Mouse (Mus musculus): ENCODE results near the gene Tmem186. TPM values are rescaled to one million over a fixed set of nuclear protein-coding genes. Genes with fewer than 3 reads are reported as not detected.

The Tmem186 gene
- polyA plus RNA-seq, 1 experiment from 2014 or later = 20.0 TPM

DNA sequence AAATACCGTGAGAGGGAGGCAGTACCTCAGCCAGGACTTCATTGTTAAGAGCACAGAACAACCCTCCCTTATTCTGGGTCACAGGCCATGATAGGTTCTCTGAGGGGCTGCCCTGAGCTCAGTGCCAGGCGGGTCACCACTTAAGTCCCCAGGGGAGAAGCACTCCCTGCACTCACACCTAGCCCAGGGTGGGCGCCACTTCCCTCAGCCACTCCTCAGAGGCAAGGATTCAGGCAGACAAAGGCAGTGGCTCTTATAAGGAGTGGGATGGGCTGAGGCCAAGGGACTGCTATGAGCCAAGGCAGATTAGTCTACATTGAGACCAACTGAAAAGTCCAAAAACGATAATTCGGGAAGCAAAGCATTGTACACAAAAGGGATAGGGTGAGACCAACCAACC lies 27.9 kb upstream of the Tmem186 start:
- no peaks in the 10 kb centered on the region for H3K27me3 ChIP-seq (replicated peaks)
- ATAC-seq (ENCODE audit: low FRiP score) = no peak
- H3K4me2 ChIP-seq = no peak overlapping the region
- H3K9me3 ChIP-seq (replicated peaks) = no peaks in the 10 kb centered on the region
- no peak overlapping the region for H3K4me3 ChIP-seq (replicated peaks)
- 84% methylated on average over 5 of the region's 5 CpGs for WGBS
- peaks cover 21% of the 10 kb centered on the region for H3K36me3 ChIP-seq
- H3K27ac ChIP-seq (replicated peaks) = 0 out of 2 replicates have a peak overlapping the region, but pooled peaks have one; percentile 9
- no peak overlapping the region for H3K9ac ChIP-seq (replicated peaks)
- H3K4me1 ChIP-seq = peaks cover 72% of the 10 kb centered on the region

GRCm38 (mm10) chr16:8663606-8664539 lies 26.4 kb upstream of the Tmem186 start:
- peaks cover 36% of the 10 kb centered on the region for H3K36me3 ChIP-seq
- ATAC-seq (ENCODE audit: low FRiP score) = peak; percentile 32; the same call in 1 of the 2 replicates
- no peak overlapping the region; the same call in 1 of the 2 replicates for H3K4me2 ChIP-seq
- peak overlapping the region; percentile 64 for H3K27ac ChIP-seq (replicated peaks)
- no peak overlapping the region for H3K4me3 ChIP-seq (replicated peaks)
- H3K9me3 ChIP-seq (replicated peaks) = no peaks in the 10 kb centered on the region
- peaks cover 57% of the 10 kb centered on the region for H3K4me1 ChIP-seq
- H3K27me3 ChIP-seq (replicated peaks) = no peaks in the 10 kb centered on the region
- no peak overlapping the region for H3K9ac ChIP-seq (replicated peaks)
- WGBS = 79% methylated on average over 24 of the region's 24 CpGs

- WGBS = 86% methylated on average over 2 of the region's 2 CpGs
- Histone ChIP-seq H3K4me3 (replicated peaks) (no peak overlapping the region), H3K9me3 (replicated peaks) (no peaks in the 10 kb centered on the region), H3K4me1 (peaks cover 49% of the 10 kb centered on the region), H3K9ac (replicated peaks) (no peak overlapping the region), H3K27me3 (replicated peaks) (no peaks in the 10 kb centered on the region), H3K27ac (replicated peaks) (peak overlapping the region; percentile 64), H3K36me3 (peaks cover 40% of the 10 kb centered on the region), H3K4me2 (no peak overlapping the region; the same call in 1 of the 2 replicates)
- no peak for ATAC-seq (ENCODE audit: low FRiP score)
Observed at GRCm38 (mm10) chr16:8663022-8663421, 25.5 kb upstream of the Tmem186 start.

- Histone ChIP-seq H3K4me2 (no peak overlapping the region), H3K4me1 (peaks cover 12% of the 10 kb centered on the region), H3K9ac (replicated peaks) (no peak overlapping the region), H3K36me3 (peaks cover 58% of the 10 kb centered on the region), H3K4me3 (replicated peaks) (no peak overlapping the region), H3K27ac (replicated peaks) (no peak overlapping the region), H3K9me3 (replicated peaks) (no peaks in the 10 kb centered on the region), H3K27me3 (replicated peaks) (no peaks in the 10 kb centered on the region)
- 87% methylated on average over 4 of the region's 4 CpGs for WGBS
- no peak for ATAC-seq (ENCODE audit: low FRiP score)
Observed at GRCm38 (mm10) chr16:8658764-8659163, 21.3 kb upstream of the Tmem186 start.

GRCm38 (mm10) chr16:8658349-8658748 lies 20.8 kb upstream of the Tmem186 start:
- Histone ChIP-seq H3K36me3 (peaks cover 58% of the 10 kb centered on the region), H3K4me2 (no peak overlapping the region), H3K27me3 (replicated peaks) (no peaks in the 10 kb centered on the region), H3K9me3 (replicated peaks) (no peaks in the 10 kb centered on the region), H3K4me3 (replicated peaks) (no peak overlapping the region), H3K4me1 (peaks cover 8% of the 10 kb centered on the region), H3K27ac (replicated peaks) (no peak overlapping the region), H3K9ac (replicated peaks) (no peak overlapping the region)
- WGBS = 88% methylated on average over 4 of the region's 4 CpGs
- ATAC-seq (ENCODE audit: low FRiP score) = no peak

- Histone ChIP-seq H3K4me3 (replicated peaks) (no peak overlapping the region), H3K36me3 (peaks cover 52% of the 10 kb centered on the region), H3K27ac (replicated peaks) (no peak overlapping the region), H3K27me3 (replicated peaks) (no peaks in the 10 kb centered on the region), H3K9me3 (replicated peaks) (no peaks in the 10 kb centered on the region), H3K4me2 (no peak overlapping the region), H3K9ac (replicated peaks) (no peak overlapping the region), H3K4me1 (no peaks in the 10 kb centered on the region)
- ATAC-seq (ENCODE audit: low FRiP score) = no peak
- 94% methylated on average over 2 of the region's 2 CpGs for WGBS
Observed at GRCm38 (mm10) chr16:8656256-8656655, 18.7 kb upstream of the Tmem186 start.

- H3K9ac ChIP-seq (replicated peaks) = no peak overlapping the region
- ATAC-seq (ENCODE audit: low FRiP score) = no peak
- H3K4me2 ChIP-seq = no peak overlapping the region
- H3K27me3 ChIP-seq (replicated peaks) = no peaks in the 10 kb centered on the region
- whole genome bisulfite sequencing = 88% methylated on average over 9 of the region's 9 CpGs
- H3K9me3 ChIP-seq (replicated peaks) = no peaks in the 10 kb centered on the region
- H3K36me3 ChIP-seq = peaks cover 54% of the 10 kb centered on the region
- H3K4me3 ChIP-seq (replicated peaks) = no peak overlapping the region
- no peak overlapping the region for H3K27ac ChIP-seq (replicated peaks)
- H3K4me1 ChIP-seq = no peaks in the 10 kb centered on the region
Observed at GRCm38 (mm10) chr16:8655599-8655998, 18.1 kb upstream of the Tmem186 start.

DNA sequence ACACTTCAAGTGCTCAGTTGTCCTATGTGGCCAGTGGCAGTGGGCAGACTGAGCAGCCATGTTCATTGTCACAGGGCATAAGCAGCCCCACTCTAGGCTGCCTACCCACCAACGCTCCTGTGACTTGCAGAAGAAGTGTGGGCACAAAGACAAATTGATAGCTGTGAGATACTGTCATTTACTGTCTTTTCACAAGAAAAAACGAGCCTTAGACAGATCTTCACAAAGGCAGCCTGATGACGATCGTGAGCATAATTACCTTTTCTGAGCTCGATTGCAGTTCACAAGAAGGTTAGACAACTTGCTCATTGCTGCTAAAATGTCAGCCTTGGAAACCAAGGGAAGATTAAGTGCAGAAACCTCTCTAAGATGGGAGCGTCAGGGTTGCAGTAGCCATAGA lies 17.6 kb upstream of the Tmem186 start:
- H3K36me3 ChIP-seq = peaks cover 54% of the 10 kb centered on the region
- WGBS = 82% methylated on average over 6 of the region's 6 CpGs
- no peak for ATAC-seq (ENCODE audit: low FRiP score)
- H3K4me2 ChIP-seq = no peak overlapping the region
- no peak overlapping the region for H3K27ac ChIP-seq (replicated peaks)
- no peaks in the 10 kb centered on the region for H3K9me3 ChIP-seq (replicated peaks)
- H3K27me3 ChIP-seq (replicated peaks) = no peaks in the 10 kb centered on the region
- H3K9ac ChIP-seq (replicated peaks) = no peak overlapping the region
- H3K4me3 ChIP-seq (replicated peaks) = no peak overlapping the region
- H3K4me1 ChIP-seq = no peaks in the 10 kb centered on the region

GRCm38 (mm10) chr16:8650007-8650406 lies 12.5 kb upstream of the Tmem186 start:
- no peaks in the 10 kb centered on the region for H3K9me3 ChIP-seq (replicated peaks)
- H3K4me2 ChIP-seq = no peak overlapping the region
- H3K9ac ChIP-seq (replicated peaks) = no peak overlapping the region
- no peak overlapping the region for H3K27ac ChIP-seq (replicated peaks)
- WGBS = 96% methylated on average over 3 of the region's 3 CpGs
- no peak for ATAC-seq (ENCODE audit: low FRiP score)
- H3K4me1 ChIP-seq = no peaks in the 10 kb centered on the region
- no peak overlapping the region for H3K4me3 ChIP-seq (replicated peaks)
- no peaks in the 10 kb centered on the region for H3K27me3 ChIP-seq (replicated peaks)
- peaks cover 74% of the 10 kb centered on the region for H3K36me3 ChIP-seq

DNA sequence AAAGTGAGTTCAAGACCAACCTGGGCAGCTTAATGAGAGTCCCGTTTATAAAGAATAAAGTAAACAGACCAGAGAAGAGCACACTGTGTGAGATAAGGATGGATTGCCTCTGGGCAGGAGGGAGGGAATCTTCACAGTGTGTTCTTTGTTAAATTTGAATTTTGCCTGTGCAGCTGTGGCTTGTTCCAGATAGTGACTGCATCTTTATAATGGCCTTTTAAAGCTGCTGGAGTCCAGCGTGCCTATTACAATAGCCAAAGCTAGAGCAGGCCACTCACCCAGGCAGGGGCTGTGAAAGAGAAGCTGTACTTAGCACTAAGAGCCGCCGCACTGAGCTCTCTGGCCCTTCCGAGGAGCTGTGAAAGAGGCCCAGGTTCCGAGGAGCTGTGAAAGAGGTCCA lies 8.0 kb upstream of the Tmem186 start:
- Histone ChIP-seq H3K27ac (replicated peaks) (no peak overlapping the region), H3K36me3 (peaks cover 78% of the 10 kb centered on the region), H3K9ac (replicated peaks) (no peak overlapping the region), H3K27me3 (replicated peaks) (no peaks in the 10 kb centered on the region), H3K9me3 (replicated peaks) (no peaks in the 10 kb centered on the region), H3K4me2 (no peak overlapping the region), H3K4me3 (replicated peaks) (no peak overlapping the region), H3K4me1 (no peaks in the 10 kb centered on the region)
- WGBS = 79% methylated on average over 6 of the region's 6 CpGs
- ATAC-seq (ENCODE audit: low FRiP score) = no peak

GRCm38 (mm10) chr16:8643855-8644254 lies 6.3 kb upstream of the Tmem186 start:
- H3K4me1 ChIP-seq = peaks cover 5% of the 10 kb centered on the region; the same call in 1 of the 2 replicates
- no peak overlapping the region for H3K4me2 ChIP-seq
- H3K27ac ChIP-seq (replicated peaks) = no peak overlapping the region
- H3K9me3 ChIP-seq (replicated peaks) = no peaks in the 10 kb centered on the region
- H3K27me3 ChIP-seq (replicated peaks) = no peaks in the 10 kb centered on the region
- no peak for ATAC-seq (ENCODE audit: low FRiP score)
- peaks cover 61% of the 10 kb centered on the region for H3K36me3 ChIP-seq
- H3K4me3 ChIP-seq (replicated peaks) = no peak overlapping the region
- 84% methylated on average over 2 of the region's 2 CpGs for WGBS
- no peak overlapping the region for H3K9ac ChIP-seq (replicated peaks)

- H3K4me3 ChIP-seq (replicated peaks) = no peak overlapping the region
- H3K4me1 ChIP-seq = peaks cover 36% of the 10 kb centered on the region
- ATAC-seq (ENCODE audit: low FRiP score) = no peak
- peaks cover 30% of the 10 kb centered on the region for H3K36me3 ChIP-seq
- no peaks in the 10 kb centered on the region for H3K9me3 ChIP-seq (replicated peaks)
- H3K9ac ChIP-seq (replicated peaks) = no peak overlapping the region
- H3K27ac ChIP-seq (replicated peaks) = no peak overlapping the region
- H3K27me3 ChIP-seq (replicated peaks) = no peaks in the 10 kb centered on the region
- WGBS = 90% methylated on average over 11 of the region's 11 CpGs
- H3K4me2 ChIP-seq = no peak overlapping the region
Observed at GRCm38 (mm10) chr16:8639466-8640191, 2.1 kb upstream of the Tmem186 start.

Data from neural tube, embryonic 15.5 days (tissue).